Mouse (Mus musculus) spleen, adult 18-20 months (tissue): ENCODE measurements around the gene Olfr1349.
"Not testable (repeated sequence)": the region's sequence is repeated elsewhere in the genome, so short reads cannot be mapped to it uniquely, and the experiment has no call there.

Experiments
- DNase-seq, 2 experiments: peaks; one replicate each; pipeline ENCODE4 v3.0.0; 2022; ENCODE audit warnings: mixed read lengths in 2 of 2

Gene Olfr1349

GRCm38 (mm10) chr7:6522850-6523249 is at the start of gene Olfr1349:
Olfr1349 (minus strand) TSS chr7:6522950.
- DNase-seq = no peak

DNA sequence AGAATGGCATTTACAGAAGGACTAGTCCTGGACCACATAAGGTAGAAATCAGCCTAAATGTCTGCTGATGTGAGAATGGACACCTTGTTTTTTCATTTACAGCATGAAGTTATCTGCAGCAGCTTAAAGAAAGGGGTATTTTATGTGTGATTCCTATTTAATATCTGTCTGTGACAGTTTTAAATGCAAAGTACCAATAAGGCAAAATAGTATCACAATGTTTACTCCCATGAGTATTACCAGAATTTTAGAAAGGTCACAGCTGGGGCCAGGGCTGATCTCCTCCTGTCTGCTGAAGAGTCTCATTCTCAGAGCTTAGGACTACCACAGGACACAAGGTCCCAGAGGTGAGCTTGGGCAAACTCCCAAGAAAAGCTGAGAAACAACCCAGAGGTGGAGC is 41.8 kb upstream of the Olfr1349 start, which contains the start of gene Olfr1350:
Gene Olfr1350 (plus strand): TSS at position 301 of the 400 bp plus-strand sequence.
- DNase-seq = no peak

DNA sequence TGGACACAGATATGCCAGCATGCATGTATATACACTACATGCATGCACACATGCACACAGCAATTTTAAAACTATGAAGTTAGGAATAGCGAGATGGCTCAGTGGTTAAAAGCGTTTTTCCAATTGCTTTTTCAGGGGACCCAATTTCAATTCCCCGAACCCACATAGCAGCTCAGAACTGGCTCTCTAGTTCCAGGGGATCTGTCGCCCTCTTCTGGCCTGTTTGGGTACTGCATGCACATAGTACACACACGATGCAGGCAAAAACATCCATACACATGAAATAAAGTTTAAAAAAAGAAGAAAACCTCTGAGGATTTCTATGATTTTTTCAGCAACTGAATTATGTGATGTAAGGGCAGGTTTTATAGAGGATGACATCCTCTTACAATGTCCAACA is 3.4 kb upstream of the Olfr1349 start:
- DNase-seq = no peak

DNA sequence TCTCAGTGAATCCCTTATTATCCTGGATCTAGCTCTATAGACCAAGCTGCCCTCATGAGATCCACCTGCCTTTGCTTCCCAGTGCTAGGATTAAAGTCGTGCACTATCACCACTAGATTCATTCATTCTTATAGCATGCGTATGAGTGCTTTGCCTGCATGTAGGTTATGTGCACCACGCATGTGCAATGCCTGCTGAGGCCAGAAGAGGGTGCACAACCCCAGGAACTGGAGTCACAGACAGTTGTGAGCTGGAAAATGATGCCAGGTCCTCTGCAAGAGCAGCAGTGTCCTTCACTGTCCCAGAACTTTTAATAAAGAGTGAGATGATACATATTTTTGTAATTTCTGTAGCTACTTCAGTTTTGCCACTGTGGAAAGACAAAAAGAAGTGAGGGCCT is 2.3 kb upstream of the Olfr1349 start:
- no peak for DNase-seq

GRCm38 (mm10) chr7:6521666-6522065 is 1.1 kb downstream of the Olfr1349 start:
- no peak for DNase-seq

DNA sequence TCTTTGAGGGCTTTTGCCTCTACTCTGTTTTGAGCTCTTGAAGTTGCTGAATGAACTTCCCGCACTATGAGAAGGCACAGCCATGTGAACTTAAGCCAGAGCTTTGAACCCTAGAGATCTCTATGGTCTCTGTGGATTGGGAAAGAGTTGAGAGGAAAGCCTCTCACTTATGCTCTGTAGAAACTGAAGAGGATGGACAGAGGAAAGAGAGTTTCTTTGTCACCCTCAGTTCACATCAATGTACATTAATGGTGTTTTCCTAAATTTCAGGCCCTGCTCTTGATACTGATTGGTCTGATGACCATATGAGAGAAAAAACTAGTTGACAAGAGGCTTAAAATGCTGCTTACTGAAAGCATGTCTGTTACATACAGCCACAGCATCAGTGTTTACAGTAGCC is 14.1 kb downstream of the Olfr1349 start, which contains the start of gene Olfr1348:
Gene Olfr1348 (minus strand): TSS at position 101 of the 400 bp plus-strand sequence.
- DNase-seq = no peak

GRCm38 (mm10) chr7:6499655-6500054 is 23.1 kb downstream of the Olfr1349 start, which contains the start of gene Olfr1347:
Olfr1347 (minus strand) TSS chr7:6499755.
- DNase-seq = no peak

- DNase-seq = no peak
Observed at GRCm38 (mm10) chr7:6486841-6487240, 35.9 kb downstream of the Olfr1349 start, which contains the start of gene Olfr5. Olfr5 (minus strand) TSS chr7:6486941.

GRCm38 (mm10) chr7:6477633-6478032 is 45.1 kb downstream of the Olfr1349 start:
- DNase-seq = not testable (repeated sequence)

- no peak for DNase-seq
Observed at GRCm38 (mm10) chr7:6466951-6467350, 55.8 kb downstream of the Olfr1349 start, which contains the start of gene Olfr1346. Olfr1346 (plus strand) TSS chr7:6467101.
